Mouse (Mus musculus) frontal cortex, postnatal 10 days (tissue): ENCODE measurements around the gene Cyct.

Experiments
- DNase-seq, 2 experiments: peaks; one replicate each; pipeline ENCODE4 v3.0.0; 2022; ENCODE audit warnings: low spot score in 2 of 2, mixed read lengths in 1 of 2

The Cyct gene

DNA sequence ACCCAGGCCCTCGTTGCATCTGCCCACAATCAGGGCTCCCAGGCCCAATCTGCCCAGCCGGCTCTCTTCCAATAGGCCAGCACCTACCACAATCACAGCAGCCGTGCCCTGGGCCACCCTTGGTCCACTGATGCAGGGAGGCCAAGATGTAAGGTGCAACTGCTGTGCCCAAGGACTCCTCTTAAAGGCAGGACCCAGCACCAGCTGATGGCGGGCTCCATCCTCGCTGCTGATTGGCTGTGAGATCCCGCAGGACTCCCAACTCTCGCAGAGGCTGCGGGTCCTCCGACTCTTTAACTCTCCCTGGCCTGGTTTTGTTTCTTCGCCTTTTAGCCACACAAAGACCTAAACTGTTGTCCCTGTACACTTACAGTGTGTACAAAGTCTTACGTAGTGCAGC, at the start of gene Cyct:
Gene Cyct, minus strand, starts transcription at position 225 of the 400 bp plus-strand sequence.
- no peak for DNase-seq

DNA sequence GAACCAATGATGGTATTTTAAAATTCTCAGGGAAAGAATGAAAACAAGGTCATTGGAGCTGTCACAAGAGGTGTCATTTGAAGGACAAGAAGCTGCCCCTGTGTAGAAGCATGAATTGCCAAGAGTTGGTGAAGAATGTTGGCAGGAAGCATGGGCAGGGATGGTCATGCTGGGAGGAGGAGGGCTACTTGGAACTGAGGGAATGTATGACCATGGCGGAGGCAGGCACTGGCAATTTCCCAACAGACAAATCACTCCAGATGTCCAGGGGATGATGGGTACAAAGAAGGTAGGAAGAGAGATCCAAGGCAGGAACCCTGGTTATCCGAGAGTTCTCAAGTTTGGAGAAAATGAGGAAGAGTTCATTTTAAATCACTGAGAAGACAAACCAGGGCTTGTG, 49.7 kb upstream of the Cyct start:
- DNase-seq = no peak

DNA sequence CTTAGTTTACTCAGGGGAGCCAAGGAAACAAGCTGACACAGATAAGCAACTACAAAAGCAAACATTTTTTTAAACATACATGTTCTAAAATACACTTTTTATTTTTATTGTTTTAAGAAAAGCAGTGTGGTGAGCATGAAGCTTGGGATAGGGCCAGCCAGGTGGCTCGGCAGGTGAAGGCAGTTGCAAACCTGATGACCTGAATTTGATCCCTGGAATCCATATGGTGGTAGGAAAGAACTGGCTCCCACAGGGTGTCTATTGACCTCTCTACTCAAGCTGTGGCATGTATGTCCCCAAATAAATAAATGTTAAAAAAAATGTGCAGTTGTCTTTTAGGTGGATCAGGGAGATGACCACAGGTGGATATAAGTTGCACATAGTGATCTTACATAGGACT, 49.3 kb upstream of the Cyct start:
- no peak for DNase-seq

DNA sequence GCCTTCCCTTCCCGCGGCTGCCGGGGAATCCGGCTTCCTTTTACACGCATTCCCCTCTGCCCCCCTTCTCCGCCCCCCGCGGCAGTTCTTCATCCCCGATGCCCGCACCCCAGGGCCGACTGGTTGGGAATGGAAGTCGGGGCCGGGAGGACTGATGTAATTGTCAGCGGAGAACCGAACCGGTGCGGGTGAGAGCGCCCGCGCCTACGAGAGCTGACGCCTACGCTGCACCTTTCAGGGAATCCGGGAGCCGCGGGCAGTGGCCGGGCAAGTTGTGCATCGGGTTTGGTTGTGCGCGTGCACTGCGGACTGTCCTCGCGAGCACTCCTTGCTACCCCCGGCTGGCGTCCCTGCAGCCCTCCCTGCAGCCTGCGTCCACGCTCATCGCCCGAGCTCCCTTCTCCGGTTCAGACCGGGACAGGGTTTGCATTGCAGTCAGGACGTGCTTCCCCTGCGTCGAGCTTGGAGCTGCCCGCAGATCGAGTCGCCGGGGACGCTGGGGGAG, 46.7 kb upstream of the Cyct start:
- peak; percentile 52 to 64 for DNase-seq

DNA sequence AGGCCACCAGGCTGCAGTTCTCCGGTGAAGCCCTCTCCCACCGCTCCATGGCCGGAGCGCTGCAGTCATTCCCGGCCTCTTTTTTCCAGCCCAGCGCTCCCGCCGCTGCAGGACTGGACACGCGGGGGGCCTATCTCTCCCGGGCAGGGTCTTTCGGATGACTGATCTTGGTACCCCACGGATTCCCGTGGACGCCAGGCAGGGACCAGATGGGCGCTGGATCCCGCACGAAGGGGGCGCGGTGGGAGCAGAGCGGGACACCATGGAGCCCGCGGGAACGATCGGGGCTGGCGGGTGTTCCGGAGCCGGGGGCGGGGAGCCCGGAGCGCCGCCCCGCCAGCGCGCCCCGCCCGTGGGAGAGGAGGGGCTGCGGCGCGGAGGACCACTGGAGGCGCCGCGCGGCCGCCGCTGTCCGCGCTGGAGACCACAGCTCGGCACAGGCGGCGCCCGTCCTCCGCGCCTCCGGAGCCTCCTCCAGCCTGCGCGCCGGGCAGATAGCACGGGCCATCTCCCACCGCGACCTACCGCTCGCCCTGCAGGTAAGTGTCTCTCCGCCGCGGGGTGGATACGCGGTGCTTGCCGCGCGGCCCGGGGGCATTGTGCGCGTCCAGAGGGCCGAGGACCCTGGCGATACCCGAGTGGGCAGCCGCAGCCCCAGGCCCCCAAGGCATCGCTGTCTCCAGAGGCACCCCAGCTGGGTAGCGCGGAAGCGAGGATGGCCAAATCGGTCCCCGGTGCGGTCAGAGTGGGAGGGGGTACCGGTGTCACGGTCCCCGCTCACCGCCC, 46.1 kb upstream of the Cyct start, which contains the start of gene Osbpl6:
Gene Osbpl6, plus strand, starts transcription at position 358 of the 786 bp plus-strand sequence.
- peak; percentile 57 to 78 for DNase-seq

DNA sequence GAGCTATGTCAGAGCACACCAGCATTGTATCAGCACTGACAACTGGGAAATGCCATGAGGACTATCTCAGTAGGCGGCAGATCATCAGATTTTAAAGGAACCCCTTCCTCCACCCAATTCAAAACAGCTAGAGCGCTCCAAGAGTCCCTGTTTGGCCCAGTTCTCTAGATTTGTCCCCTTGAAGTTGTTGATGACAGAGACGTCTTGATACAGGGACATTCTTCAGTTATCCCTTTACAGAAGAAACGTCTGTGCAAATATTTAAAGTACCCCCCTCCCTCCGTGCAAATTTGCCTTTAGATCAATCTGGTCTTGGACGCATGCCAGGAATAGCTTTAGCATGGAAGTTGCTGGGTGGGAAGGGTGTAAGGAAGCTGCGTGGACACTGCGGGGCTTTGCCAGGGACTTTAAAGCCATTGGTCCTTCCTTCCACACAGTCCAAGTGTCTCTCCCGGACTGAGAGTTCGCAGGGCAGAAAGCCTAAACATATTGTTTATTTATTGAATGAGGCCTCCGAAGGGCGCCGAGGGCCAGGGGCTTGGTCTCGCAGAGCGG, 45.4 kb upstream of the Cyct start:
- DNase-seq = peak in 1 of 2 experiments; percentile 28

DNA sequence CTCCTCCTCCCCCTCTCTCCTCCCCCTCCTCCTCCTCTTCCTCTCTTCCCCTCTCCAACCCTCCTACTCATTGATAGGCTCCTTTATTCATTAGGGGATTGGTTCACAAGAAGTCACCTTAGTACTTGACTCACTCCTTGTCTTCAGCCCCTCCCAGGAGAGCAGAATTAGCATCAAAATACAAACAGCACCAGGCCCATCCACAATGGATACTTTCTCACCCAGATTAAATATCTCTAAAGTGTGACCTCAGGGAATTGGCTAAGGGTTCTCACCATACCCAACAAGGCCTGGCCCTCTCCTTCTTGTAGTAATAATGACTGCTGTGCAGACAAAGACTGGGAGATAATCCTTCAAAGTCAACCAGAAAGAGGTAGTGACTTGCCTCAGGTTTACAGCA, 39.9 kb upstream of the Cyct start:
- no peak for DNase-seq

DNA sequence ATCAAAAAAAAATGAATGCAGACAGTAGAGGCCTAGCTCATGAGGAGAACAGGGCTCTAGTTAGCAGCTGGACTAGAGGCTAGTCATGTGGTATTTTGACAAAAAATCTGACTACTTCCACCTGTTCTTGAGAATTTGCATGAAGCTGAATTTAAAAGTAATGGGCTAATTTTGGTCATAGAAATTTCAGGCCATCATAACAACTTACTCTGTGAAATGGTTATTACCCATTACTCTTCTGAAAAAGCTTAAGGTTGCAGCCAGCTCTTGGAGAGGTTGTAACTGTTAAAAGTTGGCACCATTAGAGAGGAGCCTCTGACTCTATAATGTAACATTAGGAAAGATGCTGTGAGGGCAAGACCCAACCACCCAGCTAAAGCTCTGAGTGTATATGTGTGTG, 26.3 kb upstream of the Cyct start:
- DNase-seq = no peak

DNA sequence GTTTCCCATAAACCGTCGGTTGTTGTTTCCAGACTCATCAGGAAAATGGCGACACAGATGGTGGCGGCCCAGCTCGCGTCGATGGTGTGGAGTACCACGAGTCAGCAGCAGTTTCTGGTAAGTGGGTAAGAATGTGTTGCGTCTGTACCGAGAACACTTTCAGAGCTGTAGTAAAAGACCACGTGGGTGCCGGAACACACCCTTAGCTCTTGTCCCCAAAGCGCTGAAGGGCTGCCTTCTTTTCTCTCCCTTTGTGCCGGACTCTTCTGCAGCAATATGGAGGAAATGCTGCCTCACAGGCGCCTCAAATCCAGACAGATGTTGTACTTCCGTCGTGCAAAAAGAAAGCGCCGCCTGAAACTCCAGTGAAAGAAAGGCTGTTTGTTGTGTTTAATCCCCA, 18.4 kb upstream of the Cyct start:
- DNase-seq = no peak

DNA sequence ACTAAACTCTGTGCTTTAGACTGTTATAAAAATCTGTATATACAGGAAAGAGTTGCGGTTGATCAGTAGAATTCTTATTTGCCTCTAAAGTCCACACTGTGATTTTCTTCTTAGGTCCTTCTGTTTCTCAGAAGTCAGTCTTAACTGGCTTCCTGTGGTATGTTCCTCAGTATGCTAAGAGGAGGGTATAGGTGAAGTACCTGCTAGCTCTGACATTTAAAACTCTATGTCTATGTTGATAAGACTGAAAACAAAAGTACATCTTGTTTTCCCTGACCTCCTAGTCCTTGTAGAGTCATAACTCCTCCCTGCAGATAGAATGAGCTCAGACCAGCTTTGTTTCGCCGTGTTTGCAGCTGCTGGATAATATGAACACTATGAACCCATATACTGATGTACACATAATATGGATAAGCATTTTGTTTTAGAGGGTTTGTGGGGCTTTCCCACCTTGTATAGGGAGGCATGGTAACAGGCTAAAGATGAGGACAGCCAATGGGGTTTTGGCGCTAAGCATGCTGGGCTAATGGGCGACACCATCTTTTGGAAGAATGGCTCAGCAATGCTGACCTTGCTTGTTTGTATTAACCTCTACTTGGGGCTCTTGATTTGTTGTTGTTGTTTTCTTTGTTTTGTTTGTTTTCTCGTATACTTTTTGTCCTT, 14.4 kb upstream of the Cyct start:
- no peak for DNase-seq

DNA sequence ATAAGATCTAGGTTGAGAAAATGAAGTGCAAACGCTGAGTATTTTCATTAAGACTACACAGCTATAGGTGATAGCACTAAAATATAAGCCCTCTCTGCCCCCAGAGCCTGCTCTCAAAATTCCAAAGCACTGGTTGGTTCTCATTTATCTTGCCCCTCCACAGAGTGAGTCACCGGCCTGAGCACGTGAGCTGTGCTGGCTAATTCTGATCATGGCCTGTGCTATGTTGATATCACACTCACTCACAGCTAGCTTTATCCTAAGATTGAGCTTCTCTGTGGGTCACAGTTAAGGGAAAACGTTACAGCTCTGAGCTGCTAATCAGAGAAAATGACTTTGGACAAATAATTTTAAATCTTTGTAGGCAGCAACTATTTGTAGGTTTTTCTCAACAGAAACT, 12.0 kb upstream of the Cyct start:
- DNase-seq = no peak

DNA sequence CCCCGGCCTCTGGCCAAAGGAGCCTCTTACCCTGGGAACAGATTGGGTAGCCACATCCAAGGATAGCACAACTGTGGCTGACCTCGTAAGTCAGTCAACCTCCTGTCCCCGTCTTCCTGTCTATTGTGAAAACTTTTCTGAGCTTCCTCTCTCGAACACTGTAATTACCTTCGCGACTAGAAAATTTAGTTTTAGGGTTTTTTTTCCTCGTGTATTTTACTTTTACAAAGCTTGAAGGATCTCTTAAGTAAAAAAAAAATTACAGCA, 10.3 kb upstream of the Cyct start:
- no peak for DNase-seq

DNA sequence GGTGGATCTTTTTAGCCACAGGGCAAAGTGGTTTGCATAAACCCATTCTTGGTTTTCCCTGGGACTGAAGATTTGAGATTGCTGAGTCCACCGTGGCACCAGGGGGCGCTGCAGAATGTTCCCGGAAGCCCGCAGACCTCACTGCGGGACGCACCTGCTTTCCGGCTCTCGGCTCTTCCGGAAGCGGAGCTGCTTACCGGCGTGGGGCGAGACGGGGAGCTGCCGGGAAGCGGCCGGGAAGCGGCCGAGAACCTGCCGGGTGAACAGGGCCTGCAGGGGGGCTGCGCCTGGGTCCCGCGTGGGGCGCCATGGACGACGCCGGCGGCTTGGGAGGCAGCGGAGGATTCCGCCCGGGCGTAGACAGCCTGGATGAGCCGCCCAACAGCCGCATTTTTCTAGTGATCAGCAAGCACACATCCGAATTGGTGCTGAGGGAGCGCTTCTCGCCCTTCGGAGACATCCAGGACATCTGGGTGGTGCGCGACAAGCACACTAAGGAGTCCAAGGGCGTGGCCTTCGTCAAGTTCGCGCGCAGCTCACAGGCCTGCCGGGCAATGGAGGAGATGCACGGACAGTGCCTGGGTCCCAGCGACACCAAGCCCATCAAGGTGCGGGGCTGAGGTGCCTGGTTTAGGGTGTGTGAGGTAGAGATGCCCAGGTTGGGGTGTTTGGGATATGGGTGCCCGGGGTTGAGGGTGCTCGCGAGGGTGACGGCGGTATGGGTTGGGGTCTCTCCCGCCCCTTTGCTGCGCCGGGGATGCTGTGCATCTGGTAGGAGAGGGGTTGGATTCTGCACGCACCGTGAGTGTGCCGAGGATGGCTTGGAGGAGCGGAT, 9.8 kb upstream of the Cyct start, which contains the start of gene Rbm45:
Gene Rbm45, plus strand, starts transcription at position 164 of the 835 bp plus-strand sequence.
- DNase-seq = peak; percentile 55 to 84

DNA sequence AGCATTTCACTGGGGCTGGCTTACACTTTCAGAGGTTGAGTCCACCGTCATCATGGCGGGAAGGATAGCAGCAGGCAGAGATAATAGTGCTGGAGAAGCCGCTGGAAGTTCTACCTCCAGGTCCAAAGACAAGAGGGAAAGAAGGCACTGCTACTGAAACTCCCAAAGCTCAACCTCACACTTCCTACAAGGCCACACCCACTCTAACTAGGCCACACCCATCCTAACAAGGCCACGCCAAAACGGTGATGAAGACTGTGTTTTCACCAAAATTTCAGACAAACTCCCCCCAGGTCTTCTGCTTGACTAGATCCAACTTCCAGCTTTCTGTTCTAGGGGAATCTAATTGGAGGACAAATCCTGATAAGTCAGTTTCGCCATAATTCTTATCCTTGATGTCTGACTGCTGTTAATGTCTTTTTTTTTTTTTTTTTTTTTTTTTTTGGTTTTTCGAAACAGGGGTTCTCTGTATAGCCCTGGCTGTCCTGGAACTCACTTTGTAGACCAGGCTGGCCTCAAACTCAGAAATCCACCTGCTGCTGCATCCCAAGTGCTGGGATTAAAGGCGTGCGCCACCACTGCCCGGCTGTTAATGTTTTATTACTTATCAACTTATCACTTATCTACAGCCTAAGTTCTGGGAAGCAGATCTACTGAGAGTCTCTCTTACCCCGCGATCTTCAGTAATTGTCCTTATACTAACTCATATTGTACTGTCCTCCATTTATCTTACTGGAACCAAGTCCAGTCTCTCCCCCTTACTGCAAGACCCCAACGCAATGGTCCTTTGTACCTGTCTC, 8.8 kb upstream of the Cyct start:
- no peak for DNase-seq

DNA sequence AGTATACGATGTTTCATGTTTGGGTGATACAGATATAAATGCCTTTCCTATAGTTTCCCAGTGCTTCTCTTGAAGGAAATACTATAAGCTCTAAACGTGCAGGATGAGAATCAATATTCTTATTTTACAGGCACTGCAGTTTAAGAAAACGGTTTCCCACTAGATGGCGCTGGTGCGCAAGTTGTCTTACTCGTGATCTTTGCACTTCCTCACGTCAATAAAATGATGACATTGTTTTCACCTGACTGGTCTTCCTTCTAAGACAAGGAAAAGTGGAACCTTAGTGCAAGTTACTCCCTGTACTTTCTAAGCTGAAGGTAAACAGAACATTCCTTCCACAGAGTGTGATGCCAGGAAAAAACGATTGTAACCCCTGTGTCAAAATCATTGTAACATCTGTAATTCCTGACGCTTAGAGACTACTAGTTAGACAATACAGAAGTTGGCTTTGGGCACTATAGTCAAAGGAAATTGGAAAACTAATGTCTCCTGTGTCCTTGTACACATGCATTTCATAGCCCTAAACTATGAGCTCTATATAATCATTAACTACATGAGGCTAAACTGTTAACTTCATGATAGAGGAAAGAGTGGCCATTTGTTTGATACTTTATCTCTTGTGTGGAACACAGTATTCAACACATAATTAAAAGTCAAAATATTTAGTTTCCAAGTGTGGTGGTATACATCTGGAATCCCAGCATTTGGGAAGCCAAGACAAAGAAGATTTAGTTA, 7.1 kb upstream of the Cyct start:
- peak in 1 of 2 experiments; percentile 68 for DNase-seq

DNA sequence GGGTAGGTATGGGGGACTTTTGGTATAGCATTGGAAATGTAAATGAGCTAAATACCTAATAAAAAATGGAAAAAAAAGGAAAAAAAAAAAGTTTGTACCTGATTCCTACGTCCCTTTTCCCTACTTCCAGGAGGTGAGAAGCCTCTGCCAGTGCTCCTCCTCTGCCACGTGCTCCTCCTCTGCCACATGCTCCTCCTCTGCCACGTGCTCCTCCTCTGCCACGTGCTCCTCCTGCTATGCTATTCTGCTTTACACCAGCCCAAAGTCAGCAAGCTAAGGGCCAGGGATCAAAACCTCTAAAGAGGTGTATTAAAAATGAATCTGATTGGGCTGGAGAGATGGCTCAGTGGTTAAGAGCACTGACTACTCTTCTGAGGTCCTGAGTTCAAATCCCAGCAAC, 5.6 kb upstream of the Cyct start:
- DNase-seq = no peak

DNA sequence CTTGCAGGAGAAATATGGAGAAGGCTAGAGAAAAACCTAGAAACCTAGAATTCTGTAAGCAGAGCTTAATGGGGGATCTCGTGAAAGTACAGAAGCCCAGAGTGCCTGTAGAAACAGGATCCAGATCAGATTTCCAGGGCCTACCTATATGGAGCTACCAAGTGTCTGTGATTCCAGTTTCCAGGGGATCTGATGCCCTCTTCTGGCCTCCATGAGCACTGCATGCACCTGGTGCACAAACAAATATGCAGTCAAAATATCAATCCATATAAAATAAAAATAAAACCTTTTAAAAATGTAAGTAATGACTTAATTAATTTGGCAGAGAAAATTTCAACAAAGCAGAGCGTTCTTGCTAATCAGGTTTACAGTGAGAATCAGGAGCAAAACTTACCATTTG, 1.9 kb upstream of the Cyct start:
- DNase-seq = no peak

DNA sequence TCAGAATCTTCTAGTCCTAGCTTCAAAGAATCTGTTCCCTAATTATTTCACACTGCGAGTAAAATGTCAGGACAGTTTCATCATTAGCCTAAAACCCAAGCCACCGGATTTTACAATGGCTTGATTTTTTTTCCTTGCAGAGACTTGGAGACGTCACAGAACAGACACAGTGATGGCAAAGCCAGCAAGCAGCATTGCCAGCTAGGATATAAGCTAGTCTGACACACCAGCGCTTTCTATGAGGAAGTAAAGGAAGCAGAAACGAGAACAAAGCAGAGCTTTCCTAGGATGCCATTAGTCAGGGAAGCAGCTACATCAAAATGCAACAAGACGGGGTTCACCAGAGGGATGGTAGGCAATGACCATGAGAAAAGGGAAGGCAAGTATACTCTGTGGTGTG, 12.4 kb downstream of the Cyct start:
- DNase-seq = no peak

DNA sequence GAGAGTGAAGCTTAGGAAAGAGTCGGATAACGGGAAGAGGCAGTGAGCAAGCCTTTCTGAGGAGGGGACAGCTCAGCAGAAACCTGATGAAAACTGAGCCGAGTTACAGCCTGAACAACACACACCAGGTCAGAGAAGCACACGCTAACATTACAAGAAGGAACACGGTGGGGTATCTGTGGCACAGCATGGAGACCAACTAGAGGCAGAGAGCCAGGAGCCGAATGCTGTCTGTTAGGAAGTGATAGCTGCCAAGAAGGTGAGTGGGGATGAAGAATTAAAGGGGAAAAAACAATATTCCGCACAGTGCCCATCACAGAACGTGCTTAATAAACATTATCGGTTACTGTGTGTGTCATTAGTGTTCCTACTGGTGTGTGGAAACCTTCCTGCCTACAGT, 18.1 kb downstream of the Cyct start:
- no peak for DNase-seq
